ENCODE assay signal across 8 mouse cellular contexts in genomic region chr16:20610501-20611356, GRCm38 (mm10). TPM values are rescaled to one million over a fixed set of nuclear protein-coding genes. Genes with fewer than 3 reads are reported as not detected.
DNase-seq lines count a peak whose midpoint lies in the region; ATAC-seq and TF ChIP-seq lines count a peak whose summit lies in the region.

No protein-coding gene starts in this region.

- DNase-seq in stomach, postnatal 0 days (ENCODE audit: low spot score), result peak; percentile 84

- H3K27me3 ChIP-seq in heart, embryonic 12.5 days (replicated peaks), result no peaks in the 10 kb centered on the region
- no peaks in the 10 kb centered on the region for H3K27me3 ChIP-seq in kidney, embryonic 15.5 days
- H3K27me3 ChIP-seq in liver, embryonic 16.5 days (ENCODE audit: control insufficient read depth, insufficient read depth, low read depth, low read length), result no peaks in the 10 kb centered on the region
- H3K27me3 ChIP-seq in neural tube, embryonic 12.5 days (replicated peaks), result no peaks in the 10 kb centered on the region
- no peaks in the 10 kb centered on the region for H3K27me3 ChIP-seq in stomach, postnatal 0 days (ENCODE audit: control insufficient read depth, insufficient read depth, low read length)

- peak; percentile 96 for TF ChIP-seq POLR2A in bone marrow, adult 2 months (IDR thresholded peaks at IDR 0.05; ENCODE audit: borderline replicate concordance, control insufficient read depth, low read depth, low read length)
- TF ChIP-seq POLR2A in embryonic fibroblast, embryonic 13.5 days (IDR thresholded peaks at IDR 0.05; ENCODE audit: low read depth, low read length), result peak; percentile 99

- H3K4me1 ChIP-seq in bone marrow, adult 2 months (ENCODE audit: control insufficient read depth, insufficient read depth, low read length), result no peaks in the 10 kb centered on the region
- peaks cover 2% of the 10 kb centered on the region; the same call in 1 of the 2 replicates for H3K4me1 ChIP-seq in embryonic fibroblast, embryonic 13.5 days (ENCODE audit: control insufficient read depth, insufficient read depth, low read length)
- H3K4me1 ChIP-seq in heart, embryonic 12.5 days (replicated peaks), result peaks cover 11% of the 10 kb centered on the region
- peaks cover 28% of the 10 kb centered on the region for H3K4me1 ChIP-seq in kidney, embryonic 15.5 days
- peaks cover 17% of the 10 kb centered on the region for H3K4me1 ChIP-seq in liver, embryonic 16.5 days (ENCODE audit: control insufficient read depth, low read depth, low read length)
- peaks cover 16% of the 10 kb centered on the region for H3K4me1 ChIP-seq in neural tube, embryonic 12.5 days
- H3K4me1 ChIP-seq in stomach, postnatal 0 days (replicated peaks; ENCODE audit: control insufficient read depth, insufficient read depth), result no peaks in the 10 kb centered on the region

- peak; percentile 21; the same call in 1 of the 2 replicates for TF ChIP-seq CTCF in bone marrow, adult 2 months (IDR thresholded peaks at IDR 0.05; ENCODE audit: control insufficient read depth, insufficient read depth, low read length)
- no peak for TF ChIP-seq CTCF in embryonic fibroblast, embryonic 13.5 days (IDR thresholded peaks at IDR 0.05; ENCODE audit: borderline replicate concordance, insufficient read depth, low read length)
- TF ChIP-seq CTCF in stomach, postnatal 0 days (IDR thresholded peaks at IDR 0.05; ENCODE audit: low read depth), result no peak

- peak overlapping the region; percentile 100 for H3K4me3 ChIP-seq in bone marrow, adult 2 months (replicated peaks; ENCODE audit: control insufficient read depth, low read depth, low read length)
- H3K4me3 ChIP-seq in embryonic fibroblast, embryonic 13.5 days (ENCODE audit: insufficient read depth, low read length), result peak overlapping the region; percentile 98
- H3K4me3 ChIP-seq in heart, embryonic 12.5 days, result peak overlapping the region; percentile 98
- H3K4me3 ChIP-seq in kidney, embryonic 15.5 days (replicated peaks), result peak overlapping the region; percentile 76
- H3K4me3 ChIP-seq in liver, embryonic 16.5 days (ENCODE audit: low read depth, low read length), result peak overlapping the region; percentile 70
- H3K4me3 ChIP-seq in neural tube, embryonic 12.5 days, result peak overlapping the region; percentile 88
- peak overlapping the region; percentile 71 for H3K4me3 ChIP-seq in stomach, postnatal 0 days (ENCODE audit: low read depth, low read length)

- TF ChIP-seq EP300 in stomach, postnatal 0 days (optimal IDR thresholded peaks at IDR 0.05), result no peak

- under 1% methylated on average over 28 of the region's 28 CpGs for WGBS in bone marrow, adult 2 months
- under 1% methylated on average over 28 of the region's 28 CpGs for WGBS in heart, embryonic 12.5 days
- under 1% methylated on average over 28 of the region's 28 CpGs for WGBS in kidney, embryonic 15.5 days
- WGBS in liver, embryonic 16.5 days (ENCODE audit: insufficient replicate concordance), result under 1% methylated on average over 28 of the region's 28 CpGs
- WGBS in neural tube, embryonic 12.5 days, result under 1% methylated on average over 28 of the region's 28 CpGs
- WGBS in stomach, postnatal 0 days, result under 1% methylated on average over 28 of the region's 28 CpGs

- peak overlapping the region; percentile 93 for H3K4me2 ChIP-seq in heart, embryonic 12.5 days
- H3K4me2 ChIP-seq in kidney, embryonic 15.5 days, result peak overlapping the region; percentile 89
- H3K4me2 ChIP-seq in liver, embryonic 16.5 days (ENCODE audit: low read depth, low read length), result peak overlapping the region; percentile 96
- peak overlapping the region; percentile 95 for H3K4me2 ChIP-seq in neural tube, embryonic 12.5 days (replicated peaks)
- peak overlapping the region; percentile 85 for H3K4me2 ChIP-seq in stomach, postnatal 0 days (replicated peaks; ENCODE audit: low read depth)

- H3K27ac ChIP-seq in bone marrow, adult 2 months (ENCODE audit: control insufficient read depth, insufficient read depth, low read depth, low read length, poor library complexity), result no peak overlapping the region
- H3K27ac ChIP-seq in embryonic fibroblast, embryonic 13.5 days (ENCODE audit: insufficient read depth, low read length), result peak overlapping the region; percentile 74
- H3K27ac ChIP-seq in heart, embryonic 12.5 days (ENCODE audit: poor library complexity, severe bottlenecking), result peak overlapping the region; percentile 67
- peak overlapping the region; percentile 90 for H3K27ac ChIP-seq in kidney, embryonic 15.5 days
- H3K27ac ChIP-seq in liver, embryonic 16.5 days (ENCODE audit: low read length), result peak overlapping the region; percentile 68
- peak overlapping the region; percentile 63; the same call in 1 of the 2 replicates for H3K27ac ChIP-seq in neural tube, embryonic 12.5 days
- peak overlapping the region; percentile 77 for H3K27ac ChIP-seq in stomach, postnatal 0 days (replicated peaks)

- H3K9me3 ChIP-seq in heart, embryonic 12.5 days (replicated peaks), result no peaks in the 10 kb centered on the region
- H3K9me3 ChIP-seq in kidney, embryonic 15.5 days (replicated peaks), result no peaks in the 10 kb centered on the region
- no peaks in the 10 kb centered on the region for H3K9me3 ChIP-seq in liver, embryonic 16.5 days (replicated peaks; ENCODE audit: control insufficient read depth, low read length)
- H3K9me3 ChIP-seq in neural tube, embryonic 12.5 days, result no peaks in the 10 kb centered on the region
- H3K9me3 ChIP-seq in stomach, postnatal 0 days (ENCODE audit: control insufficient read depth, low read length), result no peaks in the 10 kb centered on the region

- ATAC-seq in CD4-positive, CD25-positive, alpha-beta regulatory T cell, adult 4 months, result peak; percentile 73
- ATAC-seq in heart, embryonic 12.5 days (ENCODE audit: insufficient number of reproducible peaks, low FRiP score), result peak; percentile 61
- peak; percentile 77 for ATAC-seq in kidney, embryonic 15.5 days (replicated peaks; ENCODE audit: low FRiP score)
- ATAC-seq in liver, embryonic 16.5 days (ENCODE audit: low read depth), result peak; percentile 50
- ATAC-seq in neural tube, embryonic 12.5 days (ENCODE audit: low FRiP score, low read depth), result peak; percentile 52
- peak; percentile 82 for ATAC-seq in stomach, postnatal 0 days (ENCODE audit: low FRiP score, low TSS enrichment)

- peaks cover 28% of the 10 kb centered on the region for H3K36me3 ChIP-seq in heart, embryonic 12.5 days
- peaks cover 22% of the 10 kb centered on the region for H3K36me3 ChIP-seq in kidney, embryonic 15.5 days
- peaks cover 4% of the 10 kb centered on the region; the same call in 1 of the 2 replicates for H3K36me3 ChIP-seq in liver, embryonic 16.5 days (ENCODE audit: control insufficient read depth, insufficient read depth)
- H3K36me3 ChIP-seq in neural tube, embryonic 12.5 days, result peaks cover 27% of the 10 kb centered on the region
- H3K36me3 ChIP-seq in stomach, postnatal 0 days (ENCODE audit: control insufficient read depth, insufficient read depth, low read length), result peaks cover 7% of the 10 kb centered on the region

- peak overlapping the region; percentile 97 for H3K9ac ChIP-seq in heart, embryonic 12.5 days
- peak overlapping the region; percentile 76 for H3K9ac ChIP-seq in kidney, embryonic 15.5 days
- H3K9ac ChIP-seq in liver, embryonic 16.5 days (ENCODE audit: low read depth, low read length), result peak overlapping the region; percentile 72
- H3K9ac ChIP-seq in neural tube, embryonic 12.5 days, result peak overlapping the region; percentile 88
- peak overlapping the region; percentile 75 for H3K9ac ChIP-seq in stomach, postnatal 0 days (ENCODE audit: low read length)

RNA-seq across cellular contexts. Expression of gene Eef1akmt4, which starts 0.7 kb away (rescaled TPM):
- 10 to 100 TPM; 18.8 to 21.6 TPM for polyA plus RNA-seq in CD4-positive, CD25-positive, alpha-beta regulatory T cell, adult 4 months (2017; shearing (Covaris generic))
- polyA plus RNA-seq in bone marrow, adult 2 months (2011; ENCODE audit: insufficient read depth, insufficient read length, low replicate concordance, missing spikeins), result 1.1 and 4.3 TPM in 2 replicates
- 14.3 and 15.2 TPM in 2 replicates for polyA plus RNA-seq in embryonic fibroblast, embryonic 13.5 days (2011; ENCODE audit: insufficient read length, low read depth, missing spikeins)
- polyA plus RNA-seq in heart, embryonic 12.5 days (2016; fragmentation: Nextera tagmentation; extraction: Ambion mirVana), result 16.3 and 20.1 TPM in 2 replicates
- polyA plus RNA-seq in kidney, embryonic 15.5 days (2015; fragmentation: Nextera tagmentation; extraction: Ambion mirVana), result 32.4 TPM in 2 replicates
- 13.0 and 15.0 TPM in 2 replicates for polyA plus RNA-seq in liver, embryonic 16.5 days (2015; fragmentation: Nextera tagmentation; extraction: Ambion mirVana)
- polyA plus RNA-seq in neural tube, embryonic 12.5 days (2016; fragmentation: Nextera tagmentation; extraction: Ambion mirVana), result 18.7 and 21.2 TPM in 2 replicates
- polyA plus RNA-seq in stomach, postnatal 0 days (2015; fragmentation: Nextera tagmentation; extraction: Ambion mirVana), result 19.2 and 21.4 TPM in 2 replicates

RNA-seq across cellular contexts. Expression of gene Gm49333, which starts 0.7 kb away (rescaled TPM):
- polyA plus RNA-seq in CD4-positive, CD25-positive, alpha-beta regulatory T cell, adult 4 months (2017; shearing (Covaris generic)), result not detected
- not detected in 2 replicates for polyA plus RNA-seq in bone marrow, adult 2 months (2011; ENCODE audit: insufficient read depth, insufficient read length, low replicate concordance, missing spikeins)
- polyA plus RNA-seq in embryonic fibroblast, embryonic 13.5 days (2011; ENCODE audit: insufficient read length, low read depth, missing spikeins), result 2.6 TPM in 1 of 2 replicates, not detected in the other
- polyA plus RNA-seq in heart, embryonic 12.5 days (2016; fragmentation: Nextera tagmentation; extraction: Ambion mirVana), result 0.62 TPM in 1 of 2 replicates, not detected in the other
- polyA plus RNA-seq in kidney, embryonic 15.5 days (2015; fragmentation: Nextera tagmentation; extraction: Ambion mirVana), result not detected in 2 replicates
- not detected in 2 replicates for polyA plus RNA-seq in liver, embryonic 16.5 days (2015; fragmentation: Nextera tagmentation; extraction: Ambion mirVana)
- polyA plus RNA-seq in neural tube, embryonic 12.5 days (2016; fragmentation: Nextera tagmentation; extraction: Ambion mirVana), result not detected in 2 replicates
- polyA plus RNA-seq in stomach, postnatal 0 days (2015; fragmentation: Nextera tagmentation; extraction: Ambion mirVana), result not detected in 2 replicates

RNA-seq across cellular contexts. Expression of gene Alg3, which starts 0.8 kb away (rescaled TPM):
- 10 to 100 TPM; 31.9 to 41.6 TPM for polyA plus RNA-seq in CD4-positive, CD25-positive, alpha-beta regulatory T cell, adult 4 months (2017; shearing (Covaris generic))
- 7.5 and 11.3 TPM in 2 replicates for polyA plus RNA-seq in bone marrow, adult 2 months (2011; ENCODE audit: insufficient read depth, insufficient read length, low replicate concordance, missing spikeins)
- polyA plus RNA-seq in embryonic fibroblast, embryonic 13.5 days (2011; ENCODE audit: insufficient read length, low read depth, missing spikeins), result 31.4 and 34.6 TPM in 2 replicates
- polyA plus RNA-seq in heart, embryonic 12.5 days (2016; fragmentation: Nextera tagmentation; extraction: Ambion mirVana), result 31.7 and 32.4 TPM in 2 replicates
- 42.6 and 43.8 TPM in 2 replicates for polyA plus RNA-seq in kidney, embryonic 15.5 days (2015; fragmentation: Nextera tagmentation; extraction: Ambion mirVana)
- polyA plus RNA-seq in liver, embryonic 16.5 days (2015; fragmentation: Nextera tagmentation; extraction: Ambion mirVana), result 17.7 and 18.5 TPM in 2 replicates
- 43.3 and 44.5 TPM in 2 replicates for polyA plus RNA-seq in neural tube, embryonic 12.5 days (2016; fragmentation: Nextera tagmentation; extraction: Ambion mirVana)
- polyA plus RNA-seq in stomach, postnatal 0 days (2015; fragmentation: Nextera tagmentation; extraction: Ambion mirVana), result 24.5 and 25.8 TPM in 2 replicates

RNA-seq across cellular contexts. Expression of gene Camk2n2, which starts 10.4 kb away (rescaled TPM):
- polyA plus RNA-seq in CD4-positive, CD25-positive, alpha-beta regulatory T cell, adult 4 months (2017; shearing (Covaris generic)), result not detected
- polyA plus RNA-seq in bone marrow, adult 2 months (2011; ENCODE audit: insufficient read depth, insufficient read length, low replicate concordance, missing spikeins), result 1.3 TPM in 1 of 2 replicates, not detected in the other
- polyA plus RNA-seq in embryonic fibroblast, embryonic 13.5 days (2011; ENCODE audit: insufficient read length, low read depth, missing spikeins), result 8.9 and 9.7 TPM in 2 replicates
- 0.43 and 0.58 TPM in 2 replicates for polyA plus RNA-seq in heart, embryonic 12.5 days (2016; fragmentation: Nextera tagmentation; extraction: Ambion mirVana)
- polyA plus RNA-seq in kidney, embryonic 15.5 days (2015; fragmentation: Nextera tagmentation; extraction: Ambion mirVana), result 1.4 and 1.5 TPM in 2 replicates
- 0.15 and 0.18 TPM in 2 replicates for polyA plus RNA-seq in liver, embryonic 16.5 days (2015; fragmentation: Nextera tagmentation; extraction: Ambion mirVana)
- polyA plus RNA-seq in neural tube, embryonic 12.5 days (2016; fragmentation: Nextera tagmentation; extraction: Ambion mirVana), result 11.9 and 12.3 TPM in 2 replicates
- 0.74 and 1.2 TPM in 2 replicates for polyA plus RNA-seq in stomach, postnatal 0 days (2015; fragmentation: Nextera tagmentation; extraction: Ambion mirVana)

RNA-seq across cellular contexts. Expression of gene Ece2, which starts 18.9 kb away (rescaled TPM):
- polyA plus RNA-seq in CD4-positive, CD25-positive, alpha-beta regulatory T cell, adult 4 months (2017; shearing (Covaris generic)), result not detected
- not detected in 2 replicates for polyA plus RNA-seq in bone marrow, adult 2 months (2011; ENCODE audit: insufficient read depth, insufficient read length, low replicate concordance, missing spikeins)
- polyA plus RNA-seq in embryonic fibroblast, embryonic 13.5 days (2011; ENCODE audit: insufficient read length, low read depth, missing spikeins), result 11.4 and 17.2 TPM in 2 replicates
- 0.55 and 1.2 TPM in 2 replicates for polyA plus RNA-seq in heart, embryonic 12.5 days (2016; fragmentation: Nextera tagmentation; extraction: Ambion mirVana)
- polyA plus RNA-seq in kidney, embryonic 15.5 days (2015; fragmentation: Nextera tagmentation; extraction: Ambion mirVana), result 4.0 TPM in 2 replicates
- polyA plus RNA-seq in liver, embryonic 16.5 days (2015; fragmentation: Nextera tagmentation; extraction: Ambion mirVana), result 0.09 and 0.15 TPM in 2 replicates
- 6.9 and 8.0 TPM in 2 replicates for polyA plus RNA-seq in neural tube, embryonic 12.5 days (2016; fragmentation: Nextera tagmentation; extraction: Ambion mirVana)
- 0.61 and 0.89 TPM in 2 replicates for polyA plus RNA-seq in stomach, postnatal 0 days (2015; fragmentation: Nextera tagmentation; extraction: Ambion mirVana)
